Mouse (Mus musculus): ENCODE measurements at regions not wholly inside any gene's neighbourhood (a gene's known extent, or its start where the extent isn't known, plus 50 kb on each side); places are given as distances from the start of the nearest gene placed in this dataset.

DNA sequence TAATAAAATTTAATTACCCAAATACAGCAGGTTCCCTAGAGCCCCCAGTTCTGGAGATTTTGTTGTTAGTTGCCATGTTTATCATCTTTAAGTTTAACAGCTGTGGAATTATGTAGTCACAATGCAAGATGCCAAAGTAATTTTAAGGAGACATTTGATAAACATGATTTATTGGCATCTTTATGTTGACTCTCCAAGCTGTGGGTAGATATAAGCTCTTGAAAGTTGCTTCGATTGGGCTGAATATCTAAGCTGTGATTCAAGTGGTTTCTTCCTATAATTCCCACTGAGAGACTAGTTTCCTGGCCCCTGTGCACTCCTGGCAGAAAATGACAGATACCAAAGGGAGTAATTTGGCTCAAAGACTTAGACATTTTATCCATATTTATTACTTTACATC lies 364.7 kb upstream of the Hsf2 start:
- TF ChIP-seq POLR2A (IDR thresholded peaks at IDR 0.05; ENCODE audit: low read depth, low read length) (no peak), CTCF (IDR thresholded peaks at IDR 0.05; ENCODE audit: borderline replicate concordance, insufficient read depth, low read length) (no peak)
